Mouse (Mus musculus): ENCODE data around the gene 4930432K21Rik. TPM values are rescaled to one million over a fixed set of nuclear protein-coding genes. Genes with fewer than 3 reads are reported as not detected.
A peak's percentile ranks its signal among the peaks of the same experiment; 100 is the strongest.

4930432K21Rik gene
- polyA plus RNA-seq, 1 experiment from 2014 or later, result 1.2 TPM

DNA sequence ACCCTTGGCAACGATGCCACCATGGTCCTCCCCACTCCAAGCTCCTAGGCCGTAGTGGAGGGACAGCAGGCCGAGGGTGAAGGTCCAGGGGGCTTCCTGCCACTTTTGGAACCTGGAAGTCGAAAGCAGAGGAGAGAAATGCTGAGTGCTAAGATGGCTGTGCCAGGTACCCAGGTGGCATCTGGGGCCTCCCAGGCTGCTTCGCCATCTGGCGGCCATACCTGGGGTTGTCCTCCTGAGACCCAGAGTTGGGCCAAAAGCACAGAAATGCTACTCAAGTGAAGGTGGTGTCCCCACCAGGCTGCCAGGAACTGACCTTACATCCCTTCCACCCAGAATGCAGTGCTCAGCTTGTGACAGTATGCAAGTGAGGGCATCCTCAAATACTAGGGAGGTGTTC lies 26.0 kb downstream of the 4930432K21Rik start:
- Histone ChIP-seq H3K9ac (ENCODE audit: low read length) (no peak overlapping the region), H3K4me3 (ENCODE audit: low read length) (no peak overlapping the region), H3K27me3 (ENCODE audit: control insufficient read depth, insufficient read depth, low read length) (no peaks in the 10 kb centered on the region), H3K4me2 (ENCODE audit: low read depth, low read length) (no peak overlapping the region), H3K27ac (ENCODE audit: low read length) (no peak overlapping the region), H3K4me1 (ENCODE audit: control insufficient read depth, insufficient read depth, low read length) (peaks cover 6% of the 10 kb centered on the region), H3K36me3 (ENCODE audit: control insufficient read depth, insufficient read depth) (peaks cover 12% of the 10 kb centered on the region; the same call in 1 of the 2 replicates), H3K9me3 (replicated peaks; ENCODE audit: control insufficient read depth, low read length) (no peaks in the 10 kb centered on the region)
- no peak for ATAC-seq (replicated peaks; ENCODE audit: extremely low read depth, insufficient read depth, low FRiP score)
- WGBS, result 74% methylated on average over 6 of the region's 6 CpGs

DNA sequence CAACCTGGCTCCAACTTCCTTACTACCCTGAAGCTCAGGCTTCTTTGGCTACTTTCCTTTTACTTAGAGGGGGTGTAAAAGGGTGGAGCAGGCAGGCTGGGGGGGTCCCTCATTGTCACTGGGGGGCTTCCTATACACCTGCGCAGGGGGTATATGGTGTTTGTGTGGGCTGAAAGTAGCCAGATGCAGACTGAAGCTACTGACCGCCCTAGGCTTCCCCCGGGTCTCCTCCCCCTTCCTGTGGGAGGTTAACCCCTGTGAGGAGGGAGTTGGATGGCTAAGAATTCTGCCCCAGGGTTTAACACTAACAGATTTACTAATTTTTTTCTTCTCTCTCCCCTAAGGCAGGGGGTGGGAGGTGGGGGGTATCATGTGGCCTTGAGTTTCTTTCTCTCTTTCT lies 28.7 kb downstream of the 4930432K21Rik start:
- ATAC-seq (replicated peaks; ENCODE audit: extremely low read depth, insufficient read depth, low FRiP score), result no peak
- Histone ChIP-seq H3K9ac (ENCODE audit: low read length) (no peak overlapping the region), H3K27me3 (ENCODE audit: control insufficient read depth, insufficient read depth, low read length) (no peaks in the 10 kb centered on the region), H3K9me3 (replicated peaks; ENCODE audit: control insufficient read depth, low read length) (no peaks in the 10 kb centered on the region), H3K27ac (ENCODE audit: low read length) (no peak overlapping the region), H3K4me2 (ENCODE audit: low read depth, low read length) (no peak overlapping the region), H3K36me3 (ENCODE audit: control insufficient read depth, insufficient read depth) (peaks cover 12% of the 10 kb centered on the region; the same call in 1 of the 2 replicates), H3K4me1 (ENCODE audit: control insufficient read depth, insufficient read depth, low read length) (peaks cover 29% of the 10 kb centered on the region), H3K4me3 (ENCODE audit: low read length) (no peak overlapping the region; the same call in 1 of the 2 replicates)
- WGBS, result 45% methylated on average over 3 of the region's 3 CpGs

GRCm38 (mm10) chr8:84177405-84177804 lies 29.6 kb downstream of the 4930432K21Rik start:
- H3K4me3 ChIP-seq (ENCODE audit: low read length), result no peak overlapping the region
- ATAC-seq (replicated peaks; ENCODE audit: extremely low read depth, insufficient read depth, low FRiP score), result no peak
- H3K36me3 ChIP-seq (ENCODE audit: control insufficient read depth, insufficient read depth), result peaks cover 9% of the 10 kb centered on the region; the same call in 1 of the 2 replicates
- H3K4me1 ChIP-seq (ENCODE audit: control insufficient read depth, insufficient read depth, low read length), result peaks cover 29% of the 10 kb centered on the region
- no peak overlapping the region for H3K27ac ChIP-seq (ENCODE audit: low read length)
- H3K9me3 ChIP-seq (replicated peaks; ENCODE audit: control insufficient read depth, low read length), result no peaks in the 10 kb centered on the region
- no peak overlapping the region for H3K9ac ChIP-seq (ENCODE audit: low read length)
- WGBS, result 84% methylated on average over 3 of the region's 3 CpGs
- no peaks in the 10 kb centered on the region for H3K27me3 ChIP-seq (ENCODE audit: control insufficient read depth, insufficient read depth, low read length)
- H3K4me2 ChIP-seq (ENCODE audit: low read depth, low read length), result no peak overlapping the region

GRCm38 (mm10) chr8:84178592-84178991 lies 30.8 kb downstream of the 4930432K21Rik start:
- peaks cover 36% of the 10 kb centered on the region for H3K4me1 ChIP-seq (ENCODE audit: control insufficient read depth, insufficient read depth, low read length)
- ATAC-seq (replicated peaks; ENCODE audit: extremely low read depth, insufficient read depth, low FRiP score), result no peak

GRCm38 (mm10) chr8:84179946-84180345 lies 32.1 kb downstream of the 4930432K21Rik start:
- Histone ChIP-seq H3K9me3 (replicated peaks; ENCODE audit: control insufficient read depth, low read length) (no peaks in the 10 kb centered on the region), H3K27ac (ENCODE audit: low read length) (0 out of 2 replicates have a peak overlapping the region, but pooled peaks have one; percentile 33), H3K36me3 (ENCODE audit: control insufficient read depth, insufficient read depth) (no peaks in the 10 kb centered on the region), H3K9ac (ENCODE audit: low read length) (peak overlapping the region; percentile 66), H3K4me1 (ENCODE audit: control insufficient read depth, insufficient read depth, low read length) (peaks cover 44% of the 10 kb centered on the region), H3K27me3 (ENCODE audit: control insufficient read depth, insufficient read depth, low read length) (no peaks in the 10 kb centered on the region), H3K4me3 (ENCODE audit: low read length) (peak overlapping the region; percentile 32; the same call in 1 of the 2 replicates), H3K4me2 (ENCODE audit: low read depth, low read length) (peak overlapping the region; percentile 64)
- WGBS, result 23% methylated on average over 4 of the region's 4 CpGs
- no peak for ATAC-seq (replicated peaks; ENCODE audit: extremely low read depth, insufficient read depth, low FRiP score)

More at GRCm38 (mm10) chr8:84178592-84178991, 30.8 kb downstream of the 4930432K21Rik start:
- Histone ChIP-seq H3K27ac (ENCODE audit: low read length) (no peak overlapping the region), H3K36me3 (ENCODE audit: control insufficient read depth, insufficient read depth) (no peaks in the 10 kb centered on the region), H3K4me3 (ENCODE audit: low read length) (no peak overlapping the region), H3K9ac (ENCODE audit: low read length) (no peak overlapping the region), H3K4me2 (ENCODE audit: low read depth, low read length) (no peak overlapping the region), H3K27me3 (ENCODE audit: control insufficient read depth, insufficient read depth, low read length) (no peaks in the 10 kb centered on the region), H3K9me3 (replicated peaks; ENCODE audit: control insufficient read depth, low read length) (no peaks in the 10 kb centered on the region)
- WGBS, result 87% methylated on average over 8 of the region's 8 CpGs

DNA sequence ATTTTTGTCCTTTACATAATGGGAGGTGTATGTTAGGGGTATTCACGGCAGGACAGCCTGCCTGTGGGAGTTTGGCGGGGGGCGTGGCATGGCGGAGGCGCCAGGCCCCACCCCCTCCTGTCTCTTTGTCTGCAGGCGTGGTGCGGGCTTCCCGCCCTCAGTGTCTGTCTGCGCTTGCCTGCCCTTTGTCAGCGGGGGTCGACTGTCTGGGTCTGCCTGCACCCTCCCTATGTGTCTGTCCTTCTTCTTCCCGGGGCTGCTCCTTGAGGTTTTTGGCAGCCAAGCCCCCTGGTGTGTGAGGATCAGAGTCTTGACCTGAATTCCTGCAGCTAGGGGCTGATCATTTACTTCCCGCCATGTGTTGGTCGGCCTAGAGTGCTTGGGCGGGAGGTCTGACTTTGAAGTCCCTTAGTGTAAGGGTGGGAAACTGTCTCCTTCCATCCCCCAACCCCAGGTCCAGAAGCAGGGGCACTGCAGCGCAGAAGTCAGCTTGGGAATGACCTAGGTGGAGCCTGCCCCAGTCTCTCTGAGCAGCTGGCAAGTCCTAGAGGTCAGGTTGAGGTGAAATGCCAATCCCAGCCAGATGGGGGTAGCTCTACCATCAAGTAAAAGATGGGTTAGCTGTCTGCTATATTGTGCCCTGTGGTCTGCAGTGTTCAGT lies 32.8 kb downstream of the 4930432K21Rik start:
- H3K27ac ChIP-seq (ENCODE audit: low read length), result peak overlapping the region; percentile 60
- WGBS, result 4% methylated on average over 16 of the region's 16 CpGs
- H3K9me3 ChIP-seq (replicated peaks; ENCODE audit: control insufficient read depth, low read length), result no peaks in the 10 kb centered on the region; the same call in 1 of the 2 replicates
- H3K4me3 ChIP-seq (ENCODE audit: low read length), result peak overlapping the region; percentile 32
- H3K27me3 ChIP-seq (ENCODE audit: control insufficient read depth, insufficient read depth, low read length), result no peaks in the 10 kb centered on the region
- peak overlapping the region; percentile 66 for H3K9ac ChIP-seq (ENCODE audit: low read length)
- peak; percentile 67 for ATAC-seq (replicated peaks; ENCODE audit: extremely low read depth, insufficient read depth, low FRiP score)
- peak overlapping the region; percentile 64 for H3K4me2 ChIP-seq (ENCODE audit: low read depth, low read length)
- H3K36me3 ChIP-seq (ENCODE audit: control insufficient read depth, insufficient read depth), result no peaks in the 10 kb centered on the region
- H3K4me1 ChIP-seq (ENCODE audit: control insufficient read depth, insufficient read depth, low read length), result peaks cover 44% of the 10 kb centered on the region

DNA sequence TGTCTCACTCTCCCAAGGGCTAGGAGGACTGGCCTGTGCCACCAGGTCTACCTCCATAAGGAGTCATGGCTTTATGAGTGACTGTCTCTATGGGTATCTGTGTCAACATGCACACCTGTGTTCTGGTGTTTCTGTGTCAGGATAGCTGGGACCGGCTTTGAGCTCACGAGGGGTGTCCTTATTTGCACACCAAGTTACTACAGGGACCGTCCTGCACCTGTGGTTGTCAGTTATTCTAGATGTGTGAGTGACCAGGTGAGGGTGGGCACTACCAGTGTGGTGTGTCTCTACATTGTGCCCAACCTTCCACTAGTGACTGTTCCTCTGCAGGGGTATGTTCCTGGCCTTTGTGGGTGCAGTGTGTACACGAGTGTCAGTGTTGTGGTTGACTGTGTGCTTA lies 35.0 kb downstream of the 4930432K21Rik start:
- Histone ChIP-seq H3K4me3 (ENCODE audit: low read length) (peak overlapping the region; percentile 79), H3K27ac (ENCODE audit: low read length) (peak overlapping the region; percentile 81), H3K36me3 (ENCODE audit: control insufficient read depth, insufficient read depth) (no peaks in the 10 kb centered on the region), H3K4me1 (ENCODE audit: control insufficient read depth, insufficient read depth, low read length) (peaks cover 45% of the 10 kb centered on the region), H3K4me2 (ENCODE audit: low read depth, low read length) (peak overlapping the region; percentile 74), H3K27me3 (ENCODE audit: control insufficient read depth, insufficient read depth, low read length) (no peaks in the 10 kb centered on the region), H3K9ac (ENCODE audit: low read length) (peak overlapping the region; percentile 95), H3K9me3 (replicated peaks; ENCODE audit: control insufficient read depth, low read length) (no peaks in the 10 kb centered on the region; the same call in 1 of the 2 replicates)
- WGBS, result 50% methylated on average over 4 of the region's 4 CpGs
- ATAC-seq (replicated peaks; ENCODE audit: extremely low read depth, insufficient read depth, low FRiP score), result no peak

DNA sequence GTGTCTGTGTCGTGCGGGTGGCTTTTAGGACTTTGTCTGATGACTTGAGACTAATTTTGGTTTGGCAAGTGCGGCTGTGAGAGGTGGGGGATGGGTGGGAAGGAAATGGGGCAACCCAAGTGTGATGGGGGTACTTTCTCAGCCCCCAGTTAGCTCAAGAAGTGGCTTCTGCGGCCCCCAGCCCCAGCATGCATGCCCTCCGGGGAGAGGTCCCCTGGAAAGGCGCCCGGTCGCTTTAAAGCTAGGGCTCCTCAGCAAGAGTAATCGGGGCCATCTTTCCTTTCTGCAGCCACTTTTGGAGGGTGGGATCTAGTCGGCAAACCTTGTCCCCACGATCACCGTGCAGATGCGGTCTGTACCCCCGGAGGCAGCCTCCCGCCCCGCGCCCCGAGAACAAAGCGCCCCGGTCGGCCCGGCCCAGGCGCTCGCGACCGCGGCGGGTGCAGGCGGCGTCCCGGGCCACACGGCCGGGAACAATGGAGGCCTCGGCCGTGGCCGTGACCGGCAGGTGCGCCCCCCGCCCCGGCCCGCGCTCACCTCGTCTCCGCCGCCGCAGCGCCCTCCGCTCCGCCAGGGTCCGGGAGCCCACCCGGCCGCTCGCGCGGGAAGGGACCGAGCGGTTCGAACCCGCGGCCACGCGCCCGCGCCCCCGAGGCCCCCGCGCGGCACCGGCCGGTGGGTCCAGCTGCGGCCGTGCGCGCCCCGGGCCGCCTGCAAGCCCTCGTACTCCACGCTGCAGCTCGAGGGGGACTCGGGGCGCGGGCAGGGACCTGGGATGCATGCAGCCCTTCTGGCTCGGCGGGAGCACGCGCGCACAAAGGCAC lies 35.6 kb downstream of the 4930432K21Rik start:
- H3K9me3 ChIP-seq (replicated peaks; ENCODE audit: control insufficient read depth, low read length), result no peaks in the 10 kb centered on the region; the same call in 1 of the 2 replicates
- peaks cover 42% of the 10 kb centered on the region for H3K4me1 ChIP-seq (ENCODE audit: control insufficient read depth, insufficient read depth, low read length)
- under 1% methylated on average over 85 of the region's 87 CpGs for WGBS
- peak overlapping the region; percentile 79 for H3K4me3 ChIP-seq (ENCODE audit: low read length)
- H3K36me3 ChIP-seq (ENCODE audit: control insufficient read depth, insufficient read depth), result no peaks in the 10 kb centered on the region
- H3K27ac ChIP-seq (ENCODE audit: low read length), result peak overlapping the region; percentile 81
- H3K4me2 ChIP-seq (ENCODE audit: low read depth, low read length), result peak overlapping the region; percentile 74
- no peaks in the 10 kb centered on the region for H3K27me3 ChIP-seq (ENCODE audit: control insufficient read depth, insufficient read depth, low read length)
- ATAC-seq (replicated peaks; ENCODE audit: extremely low read depth, insufficient read depth, low FRiP score), result peak; percentile 6; the same call in 1 of the 2 replicates
- peak overlapping the region; percentile 95 for H3K9ac ChIP-seq (ENCODE audit: low read length)

Data from heart, embryonic 16.5 days (tissue).